Mouse (Mus musculus) gastrocnemius, postnatal 36 days (tissue): ENCODE measurements at regions not wholly inside any gene's neighbourhood (a gene's known extent, or its start where the extent isn't known, plus 50 kb on each side); places are given as distances from the start of the nearest gene placed in this dataset.

Experiments used
- DNase-seq, 2 experiments: peaks; one replicate each; pipeline ENCODE4 v3.0.0; 2022
- intact Hi-C: fragments of 180-260 bp; cut with DNase I; formaldehyde crosslinking; loops from one replicate; pipeline ENCODE4 v1.15.1; 2025

DNA sequence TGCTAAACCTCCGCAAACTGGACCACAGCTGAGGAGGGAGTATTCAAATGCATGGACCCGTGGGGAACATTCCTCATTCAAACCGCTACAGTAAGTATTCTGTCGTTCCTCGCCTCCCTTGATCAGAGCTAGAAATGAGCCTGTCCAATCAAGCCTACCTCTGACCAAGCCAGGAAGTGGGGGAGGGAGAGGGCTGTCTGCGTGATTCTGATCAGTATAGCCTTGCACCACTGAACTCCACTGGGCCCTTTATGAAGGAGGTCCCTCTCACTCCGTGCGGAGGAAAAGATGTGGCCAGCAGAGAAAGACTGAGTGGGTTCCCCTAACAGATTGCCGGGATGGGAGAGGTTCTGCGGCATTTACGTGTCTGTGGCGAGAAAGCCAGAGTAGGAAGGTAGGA, 257.4 kb upstream of the Kazn start:
- DNase-seq = no peak
- intact Hi-C loops = no loop called here

DNA sequence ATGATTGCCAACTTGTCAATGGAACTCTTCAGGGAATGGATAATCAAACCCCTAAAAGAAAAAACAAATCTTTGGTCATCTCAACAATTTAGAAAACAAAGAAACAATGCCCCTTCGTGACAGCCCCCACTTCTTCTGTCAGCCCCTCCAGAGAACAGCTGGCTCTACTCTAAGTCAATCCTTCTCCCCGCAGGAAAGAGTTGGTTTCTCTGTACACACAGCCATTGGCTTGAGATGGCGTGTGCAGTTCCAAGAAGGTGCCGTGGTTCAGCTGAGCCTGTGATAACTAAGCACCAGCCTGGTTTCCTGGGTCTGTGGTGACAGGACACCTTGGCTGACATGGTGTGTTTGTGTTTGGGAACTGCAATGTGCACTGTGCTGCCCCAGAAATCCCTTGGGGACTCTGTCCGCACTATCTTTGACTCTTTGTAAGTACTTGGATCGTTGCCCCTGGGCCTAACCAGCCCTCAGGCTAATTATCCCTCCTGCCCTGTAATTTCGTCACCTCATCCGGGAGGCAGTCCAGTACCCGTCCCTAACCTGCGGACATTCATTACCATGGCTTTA, 253.8 kb upstream of the Kazn start:
- no peak for DNase-seq
- intact Hi-C loops = no loop called here

DNA sequence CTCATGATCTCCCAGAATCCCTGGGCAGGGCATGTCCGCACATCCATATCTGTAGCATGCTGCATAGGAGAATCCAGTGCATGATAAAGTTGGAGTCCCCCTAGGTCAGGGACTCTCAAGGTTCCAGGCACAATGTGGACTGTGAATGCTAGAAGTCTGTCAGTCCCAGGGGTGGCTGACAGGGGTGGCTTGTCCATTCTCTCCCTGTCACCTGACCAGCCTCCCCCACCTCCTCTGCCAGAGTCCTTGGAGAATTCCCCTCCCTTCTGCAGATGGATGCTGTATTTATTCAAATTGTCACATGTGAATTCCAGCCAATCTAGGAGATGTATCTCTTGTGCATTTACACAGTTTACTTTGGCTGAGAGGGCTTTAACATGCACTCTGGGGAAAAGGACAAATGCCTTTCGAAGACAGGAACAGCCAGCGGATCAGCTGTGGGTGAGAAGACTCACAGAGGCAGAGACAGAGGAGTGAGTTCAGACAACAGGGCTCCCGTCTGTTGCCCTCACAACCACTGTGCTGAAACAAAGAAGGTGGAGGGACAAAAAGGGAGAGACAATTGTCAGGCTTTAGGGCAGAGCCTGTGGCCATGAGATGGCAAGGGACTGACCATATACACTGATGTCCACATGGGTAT, 246.7 kb upstream of the Kazn start:
- intact Hi-C loops = no loop called here
- no peak for DNase-seq

DNA sequence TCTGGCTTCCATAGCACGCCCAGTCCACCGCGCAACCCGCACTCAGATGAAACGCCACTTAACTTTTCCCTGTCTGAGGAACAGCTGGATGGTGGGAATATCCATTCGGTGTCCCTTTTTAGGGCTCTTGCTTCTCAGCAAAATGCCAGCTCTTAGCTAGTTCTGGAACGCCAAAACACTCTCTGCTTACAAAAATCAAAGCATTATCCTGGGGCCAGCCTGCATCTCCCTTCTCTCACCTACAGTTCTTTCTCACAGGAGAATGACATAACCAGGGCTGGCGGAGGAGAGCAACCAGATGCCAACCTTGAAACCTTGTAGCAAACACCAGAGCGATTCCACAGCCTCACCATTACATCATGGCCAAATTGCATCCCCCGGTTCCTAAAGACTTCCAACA, 236.4 kb upstream of the Kazn start:
- no peak for DNase-seq
- intact Hi-C loops = no loop called here

DNA sequence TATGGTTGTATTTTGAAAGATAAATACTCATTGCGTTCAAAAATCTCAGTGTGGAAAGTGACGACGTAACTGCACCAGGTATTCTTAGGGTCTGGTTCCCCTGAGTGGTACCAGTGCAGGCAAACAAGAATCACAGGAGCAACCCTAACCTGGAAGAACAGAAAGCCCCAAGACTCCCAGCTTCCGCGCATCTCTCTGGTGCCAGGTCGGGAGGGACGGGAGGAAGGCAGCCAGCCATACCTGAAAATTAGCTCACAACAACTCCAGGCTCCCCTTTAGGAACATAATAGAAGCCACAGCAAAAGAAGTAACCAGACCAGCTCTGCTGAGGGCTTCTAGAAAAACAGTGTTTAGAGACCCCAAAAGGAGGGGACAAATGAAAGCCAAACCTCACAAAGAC, 235.4 kb upstream of the Kazn start:
- intact Hi-C loops = no loop called here

DNA sequence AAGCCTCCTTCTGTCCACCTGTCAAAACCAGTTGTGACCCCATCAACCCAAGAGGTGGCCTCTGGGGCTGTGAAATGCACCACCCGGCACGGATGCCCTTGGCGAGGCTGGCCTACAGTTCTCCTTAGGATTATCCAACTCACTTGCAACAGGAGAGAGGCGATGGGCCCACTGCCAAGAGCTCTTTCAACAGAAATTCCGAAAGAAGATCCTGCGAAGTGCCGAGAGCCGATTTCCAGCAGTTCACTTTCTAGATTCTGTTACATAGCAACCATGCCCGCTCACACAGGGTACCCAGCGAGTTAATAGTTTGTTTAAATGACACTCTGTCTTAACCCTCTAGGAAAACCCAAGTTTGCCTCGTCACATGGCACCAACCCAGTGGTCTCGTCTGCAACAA, 234.8 kb upstream of the Kazn start:
- intact Hi-C loops = no loop called here
- DNase-seq = peak in 1 of 2 experiments; percentile 12

More for the DNA sequence above, 235.4 kb upstream of the Kazn start:
- no peak for DNase-seq

DNA sequence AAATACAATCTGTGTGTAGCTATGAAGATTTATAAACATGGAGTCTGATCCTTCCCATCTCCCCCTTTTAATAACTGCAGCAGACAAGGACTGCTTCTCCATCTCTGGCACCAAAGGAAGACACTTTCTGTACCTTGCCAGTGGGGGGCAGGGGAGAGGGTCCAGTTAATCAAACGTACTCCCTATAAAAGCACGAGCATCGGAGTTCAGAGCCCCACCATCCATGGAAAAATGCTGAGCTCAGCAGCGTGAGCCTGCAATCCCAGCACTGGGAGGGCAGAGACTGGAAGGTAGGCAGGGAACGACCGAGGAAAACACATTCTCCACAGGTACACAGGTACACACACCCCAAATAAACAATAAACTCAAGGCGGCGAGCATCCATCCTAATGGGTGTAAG, 234.1 kb upstream of the Kazn start:
- DNase-seq = no peak
- intact Hi-C loops = no loop called here

DNA sequence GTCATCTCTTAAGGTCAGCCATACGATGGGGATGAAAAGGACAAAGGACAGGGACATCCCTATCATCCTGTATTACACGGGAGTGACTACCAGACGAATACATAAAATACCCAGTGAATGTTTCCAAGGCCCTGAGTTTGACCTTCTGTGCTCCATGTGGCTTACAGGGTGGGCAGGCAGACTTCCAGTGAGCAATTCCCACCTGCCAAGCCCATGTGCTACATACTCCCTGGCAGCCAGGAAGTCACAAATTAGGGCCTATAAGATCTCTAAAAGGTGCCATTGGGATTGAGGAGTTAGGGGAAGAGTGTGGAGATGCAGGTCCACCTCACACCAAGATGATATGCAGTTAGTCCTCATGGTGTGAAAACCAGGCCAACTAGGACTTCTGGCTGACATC, 233.1 kb upstream of the Kazn start:
- intact Hi-C loops = no loop called here

DNA sequence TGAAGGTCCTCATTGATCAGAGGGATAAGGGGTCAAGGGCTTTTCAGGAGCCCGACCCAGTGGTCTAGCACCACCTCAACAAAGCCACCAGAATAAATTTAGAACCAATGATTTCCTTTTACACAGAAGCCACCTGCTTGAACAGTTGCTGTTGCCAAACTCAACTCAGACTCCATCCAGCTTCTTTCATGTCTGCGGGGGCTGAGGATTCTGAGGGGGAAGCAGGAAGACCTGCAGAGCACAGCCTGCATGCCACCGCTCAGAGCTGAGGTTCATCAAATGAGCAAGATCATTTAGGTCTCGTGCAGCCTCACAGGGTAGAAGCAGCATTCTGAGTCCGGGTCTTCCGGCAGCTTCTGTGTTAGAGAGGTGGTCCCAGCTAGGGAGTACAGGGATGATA, 231.6 kb upstream of the Kazn start:
- DNase-seq = no peak
- intact Hi-C loops = no loop called here

More for the DNA sequence above, 233.1 kb upstream of the Kazn start:
- DNase-seq = no peak

DNA sequence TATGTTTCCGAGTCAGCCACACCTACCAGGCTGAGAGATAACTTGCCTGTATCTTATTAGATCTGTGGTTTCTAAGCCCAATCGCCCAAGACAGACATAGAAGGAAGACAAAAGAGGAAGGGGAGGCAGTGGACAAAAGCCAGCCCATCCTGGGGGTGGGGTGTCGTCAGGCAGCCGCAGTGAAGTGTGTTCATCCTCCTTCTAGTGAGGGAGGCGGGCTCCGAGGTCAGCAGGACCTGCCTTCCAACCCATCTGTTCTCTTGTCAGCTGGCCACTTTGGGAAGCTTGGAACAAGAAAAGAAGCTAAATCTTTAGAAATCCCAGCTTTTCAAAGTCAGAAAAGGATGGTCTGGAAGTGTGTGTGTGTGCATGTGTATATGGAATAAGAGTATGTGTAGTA, 228.7 kb upstream of the Kazn start:
- no peak for DNase-seq
- intact Hi-C loops = no loop called here

DNA sequence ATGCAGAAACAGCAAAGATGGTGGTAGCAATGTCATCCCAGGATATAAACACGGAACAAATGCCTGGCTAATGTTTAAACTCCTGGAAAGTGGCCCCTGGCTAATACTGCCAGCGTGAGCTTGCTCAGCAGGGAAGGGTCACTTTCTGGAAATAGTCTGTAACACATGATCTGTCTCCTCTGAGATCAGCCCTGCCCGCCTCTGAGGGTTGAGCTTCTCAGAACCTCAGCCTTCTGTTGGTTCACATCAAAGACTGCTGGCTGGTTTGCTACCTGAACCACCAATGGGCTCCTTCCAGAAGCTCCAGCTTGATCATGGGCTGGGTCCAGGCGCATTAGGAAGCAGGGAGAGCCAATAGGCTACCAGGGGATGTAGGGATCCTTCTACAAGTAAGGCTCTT, 226.0 kb upstream of the Kazn start:
- no peak for DNase-seq
- intact Hi-C loops = no loop called here

DNA sequence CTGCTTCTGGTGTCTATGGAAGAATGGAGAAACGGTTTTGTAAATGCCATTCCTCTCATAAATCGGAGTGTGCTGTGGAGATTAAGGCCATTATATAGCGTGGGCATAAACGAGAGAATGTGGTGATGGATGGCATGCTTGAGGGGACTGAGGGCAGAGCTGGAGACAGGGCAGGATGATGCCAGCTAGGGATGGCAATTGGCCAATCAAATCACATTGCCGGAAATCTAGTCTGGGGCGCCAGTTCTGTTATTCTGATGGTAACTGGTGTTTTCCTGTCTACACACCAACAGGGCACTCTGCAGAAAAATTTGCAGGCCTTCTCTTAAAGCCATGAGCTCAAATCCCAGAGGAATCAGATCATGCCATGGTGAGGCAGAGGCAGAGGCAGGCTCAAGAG, 224.9 kb upstream of the Kazn start:
- DNase-seq = no peak
- intact Hi-C loops = no loop called here

DNA sequence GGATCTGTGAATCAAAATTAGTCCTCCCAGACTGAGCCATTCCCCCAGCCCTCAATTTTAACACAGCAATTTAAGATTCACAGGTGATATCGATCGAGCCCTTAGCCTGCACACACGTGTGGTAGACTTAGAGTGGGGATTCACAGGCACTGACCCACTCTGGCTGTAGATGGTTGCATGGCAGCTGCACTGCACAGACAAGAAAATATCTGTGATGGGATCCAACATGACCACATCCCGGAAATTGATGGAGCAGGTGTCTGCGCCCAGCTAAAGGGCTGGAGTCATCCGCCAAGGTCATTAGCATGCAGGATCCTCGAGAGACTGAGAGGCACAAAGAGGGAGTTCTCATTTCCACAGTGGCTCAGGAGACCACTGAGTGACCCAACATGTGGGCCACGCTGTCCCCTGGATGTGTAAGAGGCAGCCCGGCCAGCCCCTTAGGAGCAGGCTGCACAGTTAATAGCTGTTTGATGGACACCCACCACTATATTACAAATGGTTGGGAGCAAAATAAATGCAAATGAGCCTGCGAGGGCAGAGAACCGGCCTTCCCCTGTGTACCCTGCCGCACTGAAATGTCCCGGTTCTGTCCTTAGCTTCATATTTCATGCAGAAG, 221.4 kb upstream of the Kazn start:
- DNase-seq = no peak
- intact Hi-C loops = no loop called here

DNA sequence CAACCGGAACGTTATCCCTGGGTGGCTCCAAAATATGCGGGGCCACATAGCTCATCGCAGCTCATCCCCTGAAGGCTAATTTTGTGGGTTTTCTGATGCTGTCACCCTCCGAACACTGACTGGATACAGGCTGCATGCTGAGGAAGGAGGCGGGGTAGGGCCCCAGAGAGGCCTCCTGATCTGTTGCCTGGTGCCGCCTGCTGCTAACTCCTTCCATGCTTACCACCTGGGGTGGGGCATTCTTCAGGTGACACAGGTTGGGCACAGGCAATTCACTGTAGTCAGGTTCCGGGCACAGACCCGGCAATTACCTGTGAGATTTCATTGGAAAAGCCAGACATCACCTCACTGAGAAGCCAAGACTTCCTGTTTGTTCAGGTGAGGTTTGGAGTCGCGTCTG, 213.4 kb upstream of the Kazn start:
- intact Hi-C loops = no loop called here
- DNase-seq = no peak

DNA sequence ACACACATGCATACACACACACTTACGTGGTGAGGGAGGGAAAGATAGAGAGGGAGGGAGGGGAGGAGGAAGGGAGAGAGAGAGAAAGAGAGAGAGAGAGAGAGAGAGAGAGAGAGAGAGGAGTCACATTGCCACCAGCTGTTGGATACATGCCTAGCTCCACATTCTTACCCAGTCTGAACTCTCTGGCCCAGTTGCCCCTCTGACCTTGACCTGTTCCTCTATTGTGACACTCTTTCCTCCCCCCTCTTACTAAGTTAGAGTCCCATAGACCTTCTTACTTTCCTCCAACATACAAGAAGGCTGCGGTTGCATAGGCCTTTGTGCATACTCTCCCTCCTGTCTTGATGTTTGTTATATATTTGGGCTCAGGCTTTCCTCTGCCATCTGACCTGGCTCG, 211.7 kb upstream of the Kazn start:
- intact Hi-C loops = no loop called here
- no peak for DNase-seq

DNA sequence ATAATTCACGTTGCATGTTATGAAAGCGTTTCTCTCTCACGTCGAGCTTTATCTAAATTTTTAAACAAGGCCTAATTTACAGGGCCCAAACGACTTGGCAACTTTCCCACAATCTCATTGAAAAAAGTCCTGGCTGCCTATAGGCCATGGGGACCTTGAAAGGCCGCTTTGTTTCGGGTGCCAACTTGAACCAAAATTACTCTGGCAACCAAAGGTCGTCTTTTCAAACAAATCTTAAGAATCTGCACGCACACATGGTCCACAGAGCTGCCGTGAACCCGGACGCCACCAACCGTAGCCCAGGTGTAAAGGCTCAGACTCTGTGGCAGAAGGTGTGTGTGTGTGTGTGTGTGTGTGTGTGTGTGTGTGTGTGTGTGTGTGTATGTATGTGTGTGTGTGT, 210.5 kb upstream of the Kazn start:
- no peak for DNase-seq
- intact Hi-C loops = no loop called here

DNA sequence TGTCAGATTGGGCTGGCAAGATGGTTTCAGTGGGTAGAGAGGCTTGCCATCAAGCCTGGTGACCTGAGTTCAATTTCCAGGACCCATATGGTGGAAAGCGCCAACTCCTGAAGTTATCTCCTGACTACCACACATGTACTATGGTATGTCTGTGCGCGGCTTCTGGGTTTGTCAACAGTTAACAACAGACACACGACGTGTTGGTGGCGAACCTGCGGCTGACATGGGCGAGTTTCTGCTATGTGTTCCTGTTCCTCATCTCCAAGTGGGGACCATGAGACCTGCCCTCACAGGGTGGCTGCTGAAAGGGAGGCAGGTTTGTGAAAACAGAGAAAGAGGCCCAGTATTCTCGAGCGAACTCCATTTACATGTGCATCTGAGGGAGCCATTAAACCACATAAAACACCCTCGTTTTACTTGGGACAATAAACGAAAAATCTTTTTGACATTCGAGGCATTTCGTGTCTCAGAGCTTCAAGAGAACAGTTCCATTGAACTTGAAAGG, 210.0 kb upstream of the Kazn start:
- intact Hi-C loops = no loop called here
- DNase-seq = no peak

DNA sequence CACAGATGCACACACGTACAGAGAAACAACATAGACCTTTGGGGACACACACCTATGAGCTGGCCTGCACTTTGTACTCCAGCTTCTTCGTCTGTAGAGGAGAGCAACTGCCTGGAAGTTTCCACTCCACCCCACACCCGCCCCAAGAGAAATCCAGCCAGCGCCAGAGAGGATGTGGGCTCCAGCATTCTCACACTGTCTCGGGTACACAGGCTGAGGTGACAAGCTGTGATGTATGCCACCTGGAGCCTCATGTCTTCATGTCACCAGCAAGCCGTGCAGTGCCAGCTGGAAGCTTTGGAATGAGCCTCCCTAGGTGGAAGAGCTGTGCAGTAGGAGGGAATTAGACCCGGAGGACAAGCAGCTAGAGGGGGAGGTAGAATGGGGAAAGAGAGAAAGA, 208.3 kb upstream of the Kazn start:
- DNase-seq = no peak
- intact Hi-C loops = no loop called here

DNA sequence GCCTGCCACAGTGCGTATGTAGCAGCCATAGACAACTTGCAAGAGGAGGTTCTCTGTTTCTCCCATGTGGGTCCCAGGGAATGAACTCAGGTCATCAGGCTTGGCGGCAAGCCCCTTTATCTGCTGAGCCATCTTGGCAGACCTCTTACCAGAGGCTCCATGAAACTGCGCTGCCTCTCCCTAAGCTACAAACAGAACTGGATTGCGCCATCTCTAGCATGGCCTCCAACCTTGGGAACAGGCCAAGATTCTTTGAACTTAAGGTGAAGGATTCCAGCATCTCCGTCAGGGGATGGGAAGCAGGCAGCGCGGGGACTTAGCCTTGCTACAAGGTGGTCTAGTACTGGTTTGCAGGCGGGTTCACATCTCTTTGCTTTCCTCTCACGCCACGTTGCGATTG, 201.8 kb upstream of the Kazn start:
- intact Hi-C loops = no loop called here
- DNase-seq = peak in 1 of 2 experiments; percentile 13

DNA sequence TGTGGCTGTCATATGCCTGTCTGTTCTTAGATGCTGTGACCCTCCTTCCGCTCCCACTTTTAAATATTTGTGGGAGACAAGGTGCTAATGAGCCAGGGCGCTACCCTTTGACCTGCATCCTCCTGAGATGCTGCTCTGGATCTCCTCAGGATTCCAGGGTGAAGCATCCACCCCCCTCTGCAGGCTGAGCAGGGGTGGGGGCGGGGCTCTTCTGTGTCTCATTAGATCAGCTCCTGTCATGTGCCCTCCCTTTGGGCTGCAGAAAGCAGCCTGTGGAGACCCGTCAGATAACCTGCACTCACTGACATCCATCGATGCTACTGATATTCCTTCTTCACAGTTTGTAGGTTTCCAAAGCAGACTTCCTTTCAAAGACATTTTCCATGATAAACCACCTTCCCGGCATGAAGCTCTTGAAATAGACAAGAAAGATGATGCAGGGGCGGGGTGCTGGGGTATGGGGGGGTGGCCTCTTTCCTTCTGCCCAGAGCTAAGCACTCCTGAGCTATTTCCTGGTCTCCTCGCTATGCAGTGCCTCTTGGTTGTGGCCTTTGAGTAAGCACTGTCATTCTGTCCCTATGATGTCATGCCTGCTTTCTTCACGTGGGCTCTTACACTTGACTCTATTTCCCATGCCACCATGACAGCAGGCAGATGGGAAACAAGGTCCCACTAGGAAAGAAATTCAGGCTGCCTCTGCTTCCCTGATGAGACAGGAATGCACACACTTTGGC, 200.4 kb upstream of the Kazn start:
- DNase-seq = no peak
- intact Hi-C loops = no loop called here

DNA sequence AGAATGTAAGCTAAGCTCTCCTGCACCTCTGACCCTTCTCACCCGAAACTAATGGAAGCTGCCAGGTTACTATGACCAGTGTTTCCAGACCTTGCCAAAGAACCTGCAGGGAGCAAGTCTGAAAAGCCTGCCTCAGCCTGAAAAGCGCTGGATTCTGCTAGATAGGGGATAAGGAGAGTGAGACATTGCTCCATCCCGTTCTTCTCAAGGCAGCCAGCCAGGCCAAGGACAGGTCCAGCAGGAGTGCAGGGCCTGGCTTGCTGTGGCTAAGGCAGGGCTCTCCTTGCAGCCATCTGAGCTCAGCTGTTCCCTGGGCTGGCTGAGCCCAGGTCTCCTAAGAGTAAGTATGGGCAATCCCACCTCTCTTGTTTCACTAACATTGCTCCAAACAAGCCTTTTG, 185.4 kb upstream of the Kazn start:
- intact Hi-C loops = no loop called here
- no peak for DNase-seq

DNA sequence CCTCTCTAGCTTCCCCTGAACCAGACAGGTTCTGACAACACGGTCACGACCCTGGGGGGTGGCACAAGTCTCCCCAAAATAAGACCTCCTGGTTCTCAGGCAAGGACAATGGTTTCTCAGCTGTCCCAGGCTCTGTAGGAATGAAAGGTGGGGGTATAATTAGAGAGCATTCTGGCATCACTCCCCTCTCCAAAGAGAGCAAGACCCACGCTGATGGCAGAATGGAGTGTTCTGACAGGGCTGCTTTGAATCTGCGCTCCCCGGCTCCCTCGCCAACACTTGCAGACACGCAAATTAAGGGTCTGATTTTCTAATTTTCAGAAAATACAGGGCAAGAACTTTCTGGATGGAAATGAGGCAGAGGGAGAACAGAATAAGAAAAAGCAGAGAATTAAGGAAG, 181.2 kb upstream of the Kazn start:
- no peak for DNase-seq
- intact Hi-C loops = no loop called here
